Mouse (Mus musculus) ES-E14 (cell line): ENCODE data around the gene Cradd.

ENCODE experiments used
- CHD2 ChIP-seq: IDR thresholded peaks from 2 replicates; pipeline ENCODE4 v1.6.1; 2014; ENCODE audit warnings: mild to moderate bottlenecking, low read depth, low read length, inconsistent platforms
- HCFC1 ChIP-seq: IDR thresholded peaks from 2 replicates; pipeline ENCODE4 v1.6.1; 2012; ENCODE audit warnings: low read length, inconsistent platforms, borderline replicate concordance; ENCODE audit not compliant: insufficient read depth
- MAFK ChIP-seq: IDR thresholded peaks from 2 replicates; pipeline ENCODE4 v1.6.1; 2014; ENCODE audit warnings: mild to moderate bottlenecking, low read depth, low read length, inconsistent platforms; ENCODE audit not compliant: insufficient read depth
- ZC3H11A ChIP-seq: IDR thresholded peaks from 2 replicates; pipeline ENCODE4 v1.6.1; 2012; ENCODE audit warnings: low read depth, mild to moderate bottlenecking, inconsistent platforms, low read length, borderline replicate concordance
- ZNF384 ChIP-seq: IDR thresholded peaks from 2 replicates; pipeline ENCODE4 v1.6.1; 2012; ENCODE audit warnings: low read depth, low read length, inconsistent platforms

- TF ChIP-seq CHD2 (no peak), MAFK (no peak), ZNF384 (no peak), HCFC1 (no peak), ZC3H11A (no peak)
Observed at GRCm38 (mm10) chr10:95355678-95356268, 31.8 kb upstream of the Cradd start.
